Mouse (Mus musculus): ENCODE measurements around the gene Plekhg3. TPM values are rescaled to one million over a fixed set of nuclear protein-coding genes. Genes with fewer than 3 reads are reported as not detected.

Gene Plekhg3
- polyA plus RNA-seq, 1 experiment from 2014 or later = 2.1 TPM

- Histone ChIP-seq H3K4me2 (replicated peaks; ENCODE audit: low read depth, low read length) (no peak overlapping the region), H3K36me3 (ENCODE audit: insufficient read depth, low read length) (no peaks in the 10 kb centered on the region), H3K9ac (replicated peaks; ENCODE audit: low read depth) (no peak overlapping the region), H3K4me1 (ENCODE audit: insufficient read depth, low read depth, low read length) (no peaks in the 10 kb centered on the region), H3K27me3 (replicated peaks; ENCODE audit: insufficient read depth, low read length) (no peaks in the 10 kb centered on the region), H3K4me3 (ENCODE audit: low read depth, low read length) (no peak overlapping the region), H3K27ac (ENCODE audit: low read length) (no peak overlapping the region), H3K9me3 (ENCODE audit: low read length) (no peaks in the 10 kb centered on the region)
- no peak for ATAC-seq
- DNase-seq (ENCODE audit: low spot score) = no peak
- 78% methylated on average over 23 of the region's 27 CpGs for WGBS
- no peak for TF ChIP-seq CTCF (IDR thresholded peaks at IDR 0.05)
- no peak for TF ChIP-seq EP300 (IDR thresholded peaks at IDR 0.05)
Measured at GRCm38 (mm10) chr12:76572261-76573251, 41.9 kb downstream of the Plekhg3 start.

DNA sequence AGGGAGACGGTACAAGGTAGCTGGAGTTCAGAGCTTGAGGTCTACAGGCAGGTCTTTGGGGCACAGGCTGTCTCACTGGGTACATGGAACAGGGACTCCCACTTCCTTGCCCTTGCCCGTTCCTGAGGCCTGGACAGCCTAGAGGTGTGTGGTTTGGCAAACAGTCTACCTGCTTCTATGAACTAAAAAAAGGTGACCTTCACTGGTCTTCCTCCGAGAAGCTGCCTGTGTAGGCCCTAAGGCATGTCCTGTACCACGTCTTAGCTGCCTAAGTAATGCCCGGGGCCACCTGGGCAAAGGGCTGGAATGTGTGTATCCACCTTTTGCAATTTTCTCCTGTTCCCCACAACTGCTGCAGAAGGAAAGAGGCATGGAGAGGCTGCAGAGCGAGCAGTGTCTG lies 42.7 kb downstream of the Plekhg3 start:
- no peaks in the 10 kb centered on the region for H3K27me3 ChIP-seq (replicated peaks; ENCODE audit: insufficient read depth, low read length)
- no peak overlapping the region for H3K4me2 ChIP-seq (replicated peaks; ENCODE audit: low read depth, low read length)
- no peaks in the 10 kb centered on the region for H3K4me1 ChIP-seq (ENCODE audit: insufficient read depth, low read depth, low read length)
- 92% methylated on average over 6 of the region's 6 CpGs for WGBS
- no peak for TF ChIP-seq CTCF (IDR thresholded peaks at IDR 0.05)
- no peak for TF ChIP-seq EP300 (IDR thresholded peaks at IDR 0.05)
- DNase-seq (ENCODE audit: low spot score) (no peak), ATAC-seq (no peak)
- no peak overlapping the region for H3K27ac ChIP-seq (ENCODE audit: low read length)
- no peak overlapping the region for H3K9ac ChIP-seq (replicated peaks; ENCODE audit: low read depth)
- no peak overlapping the region for H3K4me3 ChIP-seq (ENCODE audit: low read depth, low read length)
- no peaks in the 10 kb centered on the region for H3K9me3 ChIP-seq (ENCODE audit: low read length)
- no peaks in the 10 kb centered on the region for H3K36me3 ChIP-seq (ENCODE audit: insufficient read depth, low read length)

DNA sequence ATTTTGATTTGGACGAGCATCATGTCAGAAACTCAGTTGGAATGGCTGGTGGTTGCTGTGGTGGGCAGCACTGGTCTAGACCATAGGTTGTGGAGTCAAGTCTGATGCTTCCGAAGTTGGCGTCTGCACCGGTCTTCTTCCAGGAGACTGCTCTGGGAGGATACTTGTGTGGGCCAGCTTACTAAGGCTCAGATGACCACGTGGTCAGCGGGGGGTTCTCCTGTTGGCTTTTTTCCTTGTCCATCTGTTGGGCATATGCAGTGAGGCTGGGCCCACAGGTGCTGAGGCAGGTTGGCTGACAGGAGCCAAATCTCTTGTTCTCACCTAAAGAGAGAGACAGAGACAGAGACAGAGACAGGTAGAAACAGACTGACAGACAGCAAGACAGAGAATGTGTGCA lies 44.1 kb downstream of the Plekhg3 start:
- TF ChIP-seq CTCF (IDR thresholded peaks at IDR 0.05) (no peak), EP300 (IDR thresholded peaks at IDR 0.05) (no peak)
- H3K27ac ChIP-seq (ENCODE audit: low read length) = no peak overlapping the region
- no peak overlapping the region for H3K4me2 ChIP-seq (replicated peaks; ENCODE audit: low read depth, low read length)
- H3K4me3 ChIP-seq (ENCODE audit: low read depth, low read length) = no peak overlapping the region
- DNase-seq (ENCODE audit: low spot score) (no peak), ATAC-seq (no peak)
- no peak overlapping the region for H3K9ac ChIP-seq (replicated peaks; ENCODE audit: low read depth)
- no peaks in the 10 kb centered on the region for H3K27me3 ChIP-seq (replicated peaks; ENCODE audit: insufficient read depth, low read length)
- no peaks in the 10 kb centered on the region for H3K4me1 ChIP-seq (ENCODE audit: insufficient read depth, low read depth, low read length)
- no peaks in the 10 kb centered on the region for H3K36me3 ChIP-seq (ENCODE audit: insufficient read depth, low read length)
- H3K9me3 ChIP-seq (ENCODE audit: low read length) = no peaks in the 10 kb centered on the region
- 91% methylated on average over 6 of the region's 6 CpGs for WGBS

- no peak overlapping the region for H3K4me2 ChIP-seq (replicated peaks; ENCODE audit: low read depth, low read length)
- no peak overlapping the region for H3K4me3 ChIP-seq (ENCODE audit: low read depth, low read length)
- DNase-seq (ENCODE audit: low spot score) (no peak), ATAC-seq (no peak)
- no peaks in the 10 kb centered on the region for H3K4me1 ChIP-seq (ENCODE audit: insufficient read depth, low read depth, low read length)
- no peaks in the 10 kb centered on the region for H3K9me3 ChIP-seq (ENCODE audit: low read length)
- no peak overlapping the region for H3K27ac ChIP-seq (ENCODE audit: low read length)
- no peaks in the 10 kb centered on the region for H3K27me3 ChIP-seq (replicated peaks; ENCODE audit: insufficient read depth, low read length)
- WGBS = 90% methylated on average over 9 of the region's 9 CpGs
- H3K9ac ChIP-seq (replicated peaks; ENCODE audit: low read depth) = no peak overlapping the region
- no peaks in the 10 kb centered on the region for H3K36me3 ChIP-seq (ENCODE audit: insufficient read depth, low read length)
- TF ChIP-seq CTCF (IDR thresholded peaks at IDR 0.05) (no peak), EP300 (IDR thresholded peaks at IDR 0.05) (no peak)
Measured at GRCm38 (mm10) chr12:76576061-76576460, 45.4 kb downstream of the Plekhg3 start.

- TF ChIP-seq EP300 (IDR thresholded peaks at IDR 0.05) (no peak), CTCF (IDR thresholded peaks at IDR 0.05) (no peak)
- no peak overlapping the region for H3K9ac ChIP-seq (replicated peaks; ENCODE audit: low read depth)
- no peak for ATAC-seq
- no peaks in the 10 kb centered on the region for H3K9me3 ChIP-seq (ENCODE audit: low read length)
- no peak overlapping the region for H3K27ac ChIP-seq (ENCODE audit: low read length)
- no peaks in the 10 kb centered on the region for H3K27me3 ChIP-seq (replicated peaks; ENCODE audit: insufficient read depth, low read length)
- no peaks in the 10 kb centered on the region for H3K36me3 ChIP-seq (ENCODE audit: insufficient read depth, low read length)
- H3K4me1 ChIP-seq (ENCODE audit: insufficient read depth, low read depth, low read length) = no peaks in the 10 kb centered on the region
- 94% methylated on average over 8 of the region's 8 CpGs for WGBS
- no peak for DNase-seq (ENCODE audit: low spot score)
- no peak overlapping the region for H3K4me2 ChIP-seq (replicated peaks; ENCODE audit: low read depth, low read length)
- H3K4me3 ChIP-seq (ENCODE audit: low read depth, low read length) = no peak overlapping the region
Measured at GRCm38 (mm10) chr12:76576806-76577205, 46.1 kb downstream of the Plekhg3 start.

DNA sequence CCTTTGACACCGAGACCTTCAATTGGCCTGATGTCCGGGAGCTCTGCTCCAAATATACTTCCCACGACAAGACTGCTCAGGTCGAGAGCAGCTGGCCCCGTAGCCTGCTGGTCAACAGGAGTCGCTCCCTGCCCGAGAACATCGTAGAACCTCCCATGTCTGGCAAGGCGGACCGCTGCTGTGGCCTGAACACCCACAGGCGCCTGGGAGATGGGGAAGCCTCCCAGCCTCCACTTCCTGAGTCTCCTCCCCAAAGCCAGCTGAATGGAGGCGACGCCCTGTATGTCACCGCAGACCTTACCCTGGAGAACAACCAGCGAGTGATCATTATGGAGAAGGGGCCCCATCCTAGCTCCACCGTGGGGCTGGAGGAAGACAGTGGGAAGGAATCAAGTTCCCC lies 47.2 kb downstream of the Plekhg3 start:
- Histone ChIP-seq H3K27me3 (replicated peaks; ENCODE audit: insufficient read depth, low read length) (no peaks in the 10 kb centered on the region), H3K4me1 (ENCODE audit: insufficient read depth, low read depth, low read length) (peaks cover 3% of the 10 kb centered on the region; the same call in 1 of the 2 replicates), H3K9me3 (ENCODE audit: low read length) (no peaks in the 10 kb centered on the region), H3K4me2 (replicated peaks; ENCODE audit: low read depth, low read length) (no peak overlapping the region), H3K9ac (replicated peaks; ENCODE audit: low read depth) (no peak overlapping the region), H3K4me3 (ENCODE audit: low read depth, low read length) (no peak overlapping the region), H3K36me3 (ENCODE audit: insufficient read depth, low read length) (no peaks in the 10 kb centered on the region), H3K27ac (ENCODE audit: low read length) (no peak overlapping the region)
- no peak for TF ChIP-seq EP300 (IDR thresholded peaks at IDR 0.05)
- TF ChIP-seq CTCF (IDR thresholded peaks at IDR 0.05) = no peak; the same call in 1 of the 2 replicates
- ATAC-seq (peak; percentile 42; the same call in 1 of the 2 replicates), DNase-seq (ENCODE audit: low spot score) (no peak)
- 83% methylated on average over 16 of the region's 16 CpGs for WGBS
